Mouse (Mus musculus) c-Kit-positive CD71-positive TER-119-negative erythroid progenitor cells, embryonic 14.5 days (primary cell): Measurements from ENCODE around the gene Cga.
"Not testable (repeated sequence)": the region's sequence is repeated elsewhere in the genome, so short reads cannot be mapped to it uniquely, and the experiment has no call there.

ENCODE experiments used
- DNase-seq: peaks from one replicate; pipeline ENCODE4 v3.0.0-alpha.2; 2013; ENCODE audit warnings: low read depth

Gene Cga

DNA sequence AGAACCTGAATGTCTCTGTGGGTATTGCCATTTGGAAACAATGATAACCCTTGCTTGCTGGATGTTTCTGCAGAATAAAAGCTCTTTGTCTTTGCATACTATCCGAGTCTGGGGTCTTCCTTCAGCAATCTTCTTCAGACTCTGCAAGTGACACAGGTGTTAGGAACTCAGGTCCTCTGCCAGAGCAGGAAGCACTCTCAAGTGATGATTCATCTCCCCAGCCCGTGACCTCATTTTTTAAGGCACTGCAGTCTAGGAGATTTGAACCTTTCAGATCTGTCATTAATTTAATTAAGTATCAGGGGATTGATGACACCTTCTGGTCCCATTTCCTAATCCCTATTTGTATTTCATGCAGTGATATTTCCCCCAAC lies 3.8 kb upstream of the Cga start:
- no peak for DNase-seq

DNA sequence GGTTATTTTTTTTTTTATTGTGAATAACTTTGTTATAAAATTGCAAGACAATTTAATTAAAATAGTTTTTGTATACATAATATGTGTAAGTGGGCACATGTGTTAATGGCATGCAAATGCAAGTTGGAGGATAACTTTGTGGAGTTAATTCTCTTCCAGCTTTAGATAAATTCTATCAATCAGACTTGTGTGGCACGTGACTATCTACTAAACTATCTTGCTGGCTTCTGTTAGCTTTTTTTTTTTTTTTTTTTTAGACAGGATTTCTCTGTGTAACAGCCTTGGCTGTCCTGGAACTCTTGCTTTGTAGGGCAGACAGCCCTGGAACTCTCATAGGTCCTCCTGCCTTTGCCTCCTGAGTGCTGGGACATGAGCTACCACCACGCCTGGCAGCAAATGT lies 4.9 kb downstream of the Cga start:
- no peak for DNase-seq

DNA sequence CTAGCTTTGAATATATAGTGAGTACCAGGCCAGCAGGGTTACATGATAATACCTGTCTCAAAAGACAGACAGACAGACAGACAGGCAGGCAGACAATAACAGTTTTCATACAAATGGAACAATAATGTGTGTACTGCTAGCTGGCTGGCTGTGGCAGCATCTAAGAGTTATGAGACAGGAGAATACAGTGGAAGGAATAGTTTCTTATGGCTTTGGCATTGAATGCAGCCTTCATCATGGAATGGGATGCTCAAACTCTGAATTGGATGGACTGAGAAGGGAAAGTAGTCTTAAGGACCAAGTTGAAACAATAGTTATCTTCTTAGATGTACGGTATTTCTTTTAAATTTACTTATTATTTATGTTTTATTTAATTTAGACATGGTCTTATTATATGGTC lies 5.7 kb downstream of the Cga start:
- DNase-seq: no peak

DNA sequence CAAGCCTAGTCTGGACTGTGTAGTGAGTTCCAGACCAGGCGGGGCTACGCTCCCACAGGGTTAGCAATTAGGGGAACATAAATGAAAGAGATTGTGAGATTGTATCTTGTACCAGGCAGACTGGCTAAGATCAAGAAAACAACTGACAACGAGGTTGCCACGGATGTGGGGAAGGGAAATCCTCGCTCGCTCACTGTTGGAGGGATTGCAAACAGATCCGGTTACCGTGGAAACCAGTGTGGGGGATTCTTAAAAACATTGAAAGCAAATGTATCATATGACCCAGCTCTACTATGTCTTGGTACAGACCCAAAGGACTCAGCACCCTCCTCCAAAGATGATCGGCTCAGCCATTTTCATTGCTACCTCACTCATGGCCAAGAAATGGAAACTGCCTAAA lies 6.6 kb downstream of the Cga start:
- no peak for DNase-seq

DNA sequence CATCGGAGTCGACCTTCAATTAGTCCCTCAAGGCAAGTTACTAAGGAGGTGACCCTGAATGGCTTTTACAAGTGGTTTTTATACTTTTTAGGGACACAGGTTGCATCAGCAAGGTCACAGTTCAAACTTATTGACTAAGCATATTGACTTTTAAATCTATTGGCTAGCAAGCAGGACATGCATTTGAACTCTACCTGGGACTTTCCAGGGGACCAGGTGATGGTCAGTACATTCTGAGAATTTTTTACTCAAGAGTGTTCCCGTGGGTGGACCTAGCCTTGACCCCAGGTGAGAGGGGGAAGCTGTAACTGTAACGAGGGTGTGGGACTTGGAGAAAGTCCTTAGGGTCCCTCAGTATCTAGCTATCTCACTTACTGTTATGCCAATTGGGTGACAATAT lies 7.6 kb downstream of the Cga start:
- no peak for DNase-seq

DNA sequence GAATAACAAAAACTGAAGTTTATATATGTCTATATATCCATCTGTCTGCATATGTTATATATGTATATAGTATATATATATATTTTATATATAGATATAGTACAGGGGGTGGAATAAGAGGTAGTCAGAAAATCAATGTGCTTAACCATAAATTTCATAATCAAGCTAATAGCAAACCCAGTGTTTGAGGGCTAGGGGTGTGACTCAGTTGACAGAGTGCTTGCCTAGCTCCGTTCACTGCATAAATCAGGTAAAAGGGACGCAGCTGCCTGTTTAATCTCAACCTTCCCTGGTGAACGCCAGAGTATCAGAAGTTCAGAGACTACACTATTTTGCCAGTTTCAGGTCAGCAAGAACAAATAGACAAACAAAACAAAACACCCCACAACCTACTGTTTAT lies 8.0 kb downstream of the Cga start:
- DNase-seq: not testable (repeated sequence)

DNA sequence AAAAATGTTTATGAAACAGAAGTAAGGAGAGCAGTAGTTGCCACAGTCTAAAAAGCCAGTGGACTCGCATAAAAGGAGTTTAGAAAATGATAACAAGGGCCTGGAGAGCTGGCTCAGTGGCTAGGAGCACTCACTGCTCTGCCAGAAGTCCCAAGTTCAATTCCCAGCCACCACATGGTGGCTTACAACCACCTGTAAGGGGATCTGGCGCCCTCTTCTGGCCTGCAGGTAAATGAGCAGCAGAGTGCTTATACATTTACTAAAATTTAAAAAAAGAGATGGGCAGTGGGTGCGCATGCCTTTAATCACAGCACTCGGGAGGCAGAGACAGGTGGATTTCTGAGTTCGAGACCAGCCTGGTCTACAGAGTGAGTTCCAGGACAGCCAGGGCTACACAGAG lies 11.8 kb downstream of the Cga start:
- DNase-seq: no peak

DNA sequence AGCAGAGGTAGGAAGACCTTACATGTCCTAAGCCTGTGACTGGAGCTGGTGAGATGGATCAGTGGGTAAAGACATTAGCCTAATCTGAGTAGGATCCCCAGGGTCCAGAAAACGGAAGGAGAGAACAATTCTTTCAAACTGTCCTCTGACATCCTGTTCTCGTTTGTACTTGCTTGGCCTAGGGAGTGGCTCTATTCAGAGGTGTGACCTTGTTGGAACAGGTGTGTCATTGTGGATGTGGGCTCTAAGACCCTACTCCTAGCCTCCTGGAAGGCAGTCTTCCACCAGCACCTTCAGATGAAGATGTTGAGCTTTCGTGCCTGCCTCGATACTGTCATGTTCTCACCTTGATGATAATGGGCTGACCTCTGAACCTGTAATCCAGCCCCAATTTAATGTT lies 12.6 kb downstream of the Cga start:
- DNase-seq: no peak

DNA sequence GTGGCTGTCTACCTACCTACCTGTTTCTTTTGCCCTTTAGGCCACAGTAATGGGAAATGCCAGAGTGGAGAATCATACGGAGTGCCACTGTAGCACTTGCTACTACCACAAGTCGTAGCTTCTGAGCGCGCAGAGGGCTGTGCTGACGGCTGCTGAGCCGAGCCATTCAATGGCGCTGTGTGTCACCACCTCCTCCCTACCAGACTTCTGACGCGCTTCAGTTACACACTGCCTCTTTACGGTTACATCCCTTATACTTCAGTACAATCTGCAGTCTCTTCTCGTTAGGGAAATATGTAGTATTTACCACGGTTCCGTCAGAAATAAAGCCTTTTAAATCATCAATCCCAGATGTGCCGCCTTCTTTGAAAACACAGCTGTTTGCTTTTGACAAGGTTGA lies 13.4 kb downstream of the Cga start:
- DNase-seq: no peak

DNA sequence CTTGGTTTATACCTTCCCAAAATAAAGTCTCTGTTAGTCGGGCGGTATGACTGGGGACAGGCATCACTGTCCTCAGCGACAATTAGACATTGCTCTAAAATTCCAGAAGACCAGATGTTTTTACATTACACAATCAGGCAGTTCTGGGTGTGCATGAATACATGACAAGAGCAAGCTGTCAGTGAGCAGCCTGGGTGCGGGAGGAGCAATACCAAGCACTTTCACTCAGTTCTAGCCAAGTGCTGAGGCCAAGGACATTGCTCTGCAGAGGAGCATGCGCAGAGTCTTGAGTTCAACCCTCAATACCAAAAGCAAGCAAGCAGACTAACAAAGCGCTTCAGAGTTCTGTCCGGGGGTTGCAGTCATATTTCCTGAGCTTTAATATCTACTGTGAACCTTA lies 14.5 kb downstream of the Cga start:
- DNase-seq: no peak

DNA sequence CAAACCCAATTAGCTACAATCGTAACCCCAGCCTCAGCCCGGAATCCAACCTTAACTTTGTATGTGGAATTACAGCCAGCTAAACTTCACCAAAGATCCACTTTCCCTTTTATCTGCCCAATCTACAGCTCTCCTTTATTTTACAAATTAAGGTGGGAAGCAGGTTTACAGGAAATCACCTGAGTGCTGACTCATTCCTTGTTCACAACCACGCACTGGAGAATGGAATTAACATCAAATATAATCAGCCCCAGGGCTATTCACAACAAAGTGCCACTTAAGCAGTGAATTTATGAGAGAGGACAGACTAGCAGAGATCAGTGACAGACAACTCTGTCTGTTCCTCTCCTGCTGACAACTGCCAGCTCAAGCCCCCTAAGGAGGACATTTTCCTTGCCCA lies 17.8 kb downstream of the Cga start:
- no peak for DNase-seq

DNA sequence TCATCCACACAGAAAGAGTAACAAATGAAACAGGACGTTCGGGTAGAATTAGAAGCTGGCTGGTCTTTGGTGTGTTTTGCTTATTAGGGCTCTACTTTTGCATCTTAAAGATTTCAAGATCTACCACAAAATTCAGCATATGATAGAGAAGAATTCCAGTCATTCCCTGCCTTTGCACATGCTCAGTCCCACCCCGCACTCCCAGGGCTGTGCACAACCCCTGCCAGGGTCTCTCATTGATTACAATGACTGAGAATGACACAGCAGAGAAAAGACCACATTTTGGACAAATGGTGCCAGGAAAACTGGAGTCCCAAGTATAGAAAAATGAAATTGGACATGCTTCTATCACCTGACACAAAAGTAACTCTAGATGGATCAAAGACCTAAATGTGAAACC lies 18.6 kb downstream of the Cga start:
- DNase-seq: no peak

DNA sequence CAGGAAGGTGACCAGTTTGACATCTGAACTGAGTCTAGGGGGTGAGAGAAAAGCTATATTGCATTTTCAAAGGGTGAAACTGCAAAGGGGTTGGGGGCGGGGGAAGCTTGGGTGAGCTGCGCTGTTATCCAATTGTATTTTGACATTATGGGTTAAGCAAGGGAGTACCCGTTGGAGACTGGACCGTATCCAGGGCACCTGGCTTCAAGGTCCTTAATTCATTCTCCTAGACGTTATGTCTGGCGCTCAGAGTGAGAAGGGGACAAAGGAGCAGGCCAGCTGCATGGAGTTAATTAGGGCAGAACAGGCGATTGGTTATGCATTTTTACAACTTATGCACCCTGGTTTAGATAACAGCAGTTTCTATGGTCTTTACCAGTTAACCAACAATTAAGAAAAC lies 23.8 kb downstream of the Cga start:
- no peak for DNase-seq

DNA sequence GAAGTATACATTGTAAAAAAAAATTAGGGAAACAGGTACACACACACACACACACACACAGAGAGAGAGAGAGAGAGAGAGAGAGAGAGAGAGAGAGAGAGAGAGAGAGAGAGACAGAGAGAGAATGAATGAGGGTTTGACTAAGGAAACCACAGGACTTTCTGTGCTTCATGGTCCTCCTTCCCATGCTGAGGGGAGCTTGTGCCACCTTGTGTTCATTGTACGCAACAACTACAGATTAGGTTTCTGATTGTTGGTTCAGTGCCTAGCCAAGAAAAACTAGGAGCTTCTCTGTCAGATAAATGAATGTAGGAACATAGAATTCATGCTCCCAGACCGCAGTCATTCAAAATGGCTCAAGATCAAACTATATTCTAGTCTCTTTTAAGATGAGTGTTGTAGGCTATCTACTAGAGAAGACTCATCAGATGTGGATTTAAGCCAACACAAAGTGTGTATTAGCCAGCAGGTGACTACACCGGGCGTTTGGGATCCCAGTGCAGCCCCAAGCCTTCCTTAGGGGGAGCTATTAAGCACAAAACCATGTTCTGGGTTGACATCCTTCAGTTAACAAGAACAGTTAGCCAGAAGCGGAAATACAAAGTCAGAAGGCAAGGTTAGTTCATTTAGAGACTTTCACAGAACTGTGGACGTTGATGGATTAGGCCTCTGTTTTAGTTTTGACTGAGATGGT lies 28.7 kb downstream of the Cga start:
- DNase-seq: peak; percentile 34

DNA sequence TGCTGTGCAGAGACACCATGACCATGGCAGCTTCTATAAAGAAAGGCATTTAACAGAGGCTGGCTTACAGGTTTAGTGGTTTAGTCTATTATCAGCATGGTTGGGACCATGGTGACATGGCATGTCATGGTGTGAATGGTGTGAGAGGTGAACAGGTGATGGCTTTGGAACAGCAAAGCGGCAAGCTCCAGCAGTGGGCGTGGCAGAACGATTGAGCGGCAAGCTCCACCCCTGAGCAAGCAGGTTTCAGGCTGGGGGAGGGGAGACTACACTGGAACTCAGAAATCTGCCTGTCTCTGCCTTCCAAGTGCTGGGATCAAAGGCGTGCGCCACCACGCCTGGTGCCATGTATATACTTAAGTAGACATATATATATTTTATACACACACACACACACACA lies 34.8 kb downstream of the Cga start:
- DNase-seq: not testable (repeated sequence)

DNA sequence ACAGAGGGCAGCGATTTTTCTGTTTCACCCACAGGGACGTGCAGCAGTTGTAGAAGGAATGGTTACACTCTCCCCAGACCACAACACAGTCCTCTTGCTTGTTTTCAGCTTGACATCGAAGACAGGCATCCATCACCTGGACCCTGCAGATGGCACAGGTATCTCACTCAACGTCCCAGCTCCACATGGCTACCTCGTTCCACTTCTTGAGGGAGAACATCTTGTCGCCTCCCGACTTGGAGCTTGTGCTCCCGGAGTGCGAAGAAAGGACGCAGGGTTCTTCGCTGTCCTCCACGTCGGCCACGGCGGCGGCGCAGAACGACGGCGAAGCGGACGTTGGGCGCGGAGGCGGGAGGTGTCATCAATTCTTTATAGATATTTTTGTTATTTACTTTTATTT lies 47.5 kb downstream of the Cga start:
- DNase-seq: no peak

DNA sequence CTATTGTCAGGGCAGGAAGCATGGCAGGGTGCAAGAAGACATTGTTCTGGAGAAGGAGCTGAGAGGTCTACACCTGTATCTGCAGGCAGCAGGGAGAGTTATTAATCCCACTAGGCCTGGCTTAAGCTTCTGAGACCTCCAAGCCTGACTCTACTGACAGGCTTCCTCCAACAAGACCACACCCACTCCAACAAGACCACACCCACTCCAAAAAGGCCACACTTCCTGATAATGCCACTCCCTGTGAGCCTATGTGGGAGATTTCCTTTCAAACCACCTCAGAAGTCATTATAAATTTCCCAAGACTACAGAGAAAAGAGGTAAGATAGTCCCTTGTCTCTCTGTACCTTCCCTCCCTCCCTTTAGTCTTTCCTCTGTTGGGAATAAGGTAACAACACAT lies 53.6 kb downstream of the Cga start:
- peak; percentile 5 for DNase-seq

DNA sequence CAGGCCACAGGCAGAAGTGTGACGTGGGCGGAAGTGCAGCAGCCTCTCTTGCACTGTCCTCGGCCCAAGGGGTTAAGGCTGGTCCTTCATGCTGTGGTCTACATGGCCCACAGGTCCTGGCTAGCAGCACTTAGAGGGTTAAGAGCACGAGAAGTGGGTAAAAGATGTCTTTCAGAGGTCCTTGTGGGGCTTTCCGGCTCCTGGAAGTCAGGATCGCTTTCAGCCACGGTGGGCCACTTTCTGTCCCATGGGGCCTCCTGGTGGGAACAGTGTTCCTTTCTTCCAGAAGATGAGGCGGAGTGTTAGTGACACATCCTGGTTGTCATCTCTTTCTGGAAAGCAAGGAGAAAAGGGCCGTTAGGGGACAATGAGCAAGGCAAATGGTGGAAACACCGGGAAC lies 60.1 kb downstream of the Cga start:
- DNase-seq: no peak
